Mouse (Mus musculus): ENCODE results near the gene Nav2.

GRCm38 (mm10) chr7:49400463-49400862 lies 491.9 kb downstream of the Nav2 start:
- TF ChIP-seq CTCF (IDR thresholded peaks at IDR 0.05; ENCODE audit: borderline replicate concordance, extremely low read depth, insufficient read depth, insufficient read length) (no peak), POLR2A (IDR thresholded peaks at IDR 0.05; ENCODE audit: borderline replicate concordance, extremely low read depth, insufficient read depth, insufficient read length, poor library complexity, severe bottlenecking) (no peak)
